Mouse (Mus musculus): ENCODE data around the gene Ptcd3.
"Not testable (repeated sequence)": the region's sequence is repeated elsewhere in the genome, so short reads cannot be mapped to it uniquely, and the experiment has no call there.

The Ptcd3 gene

DNA sequence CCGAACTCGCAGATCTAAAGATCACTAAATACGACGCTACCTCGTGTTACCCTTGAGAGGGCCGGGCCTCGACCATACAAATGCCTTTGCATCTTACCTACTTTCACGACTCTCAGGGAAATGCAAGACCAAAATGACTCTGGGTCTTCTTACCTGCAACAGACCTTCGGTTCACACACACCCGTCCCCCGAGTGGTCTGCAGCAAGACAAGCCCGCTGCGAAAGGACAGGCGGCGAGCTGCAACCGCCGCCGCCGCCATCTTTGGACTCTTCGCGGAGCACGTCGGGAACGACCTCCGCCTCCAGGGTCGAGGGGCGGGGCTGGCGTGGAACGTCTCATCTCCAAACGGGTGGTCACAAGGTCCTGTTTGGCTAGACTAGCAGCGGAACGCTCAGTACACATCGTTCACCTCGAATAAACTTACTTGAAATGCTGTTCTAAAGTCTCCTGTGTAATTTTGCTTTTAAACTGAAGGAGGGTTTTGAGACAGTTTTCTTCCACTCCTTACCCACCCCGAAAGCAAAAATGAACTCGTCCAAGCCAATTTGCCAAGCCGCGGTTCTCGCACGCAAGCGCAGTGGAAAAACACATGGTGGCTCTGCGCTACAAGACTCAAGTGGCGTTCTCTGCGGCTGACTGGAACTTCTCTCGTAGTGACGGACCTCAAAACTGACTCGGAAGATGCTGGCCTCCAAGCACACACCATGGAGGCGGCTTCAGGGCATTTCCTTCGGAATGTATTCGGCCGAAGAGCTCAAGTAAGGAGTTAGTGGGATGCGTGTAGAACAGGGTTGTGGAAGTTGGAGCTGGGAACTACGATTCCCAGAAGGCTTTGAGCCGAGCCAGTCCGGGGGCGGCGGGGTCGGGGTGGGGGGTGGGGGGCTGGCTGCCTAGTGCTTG is at the start of gene Ptcd3, which contains the start of gene Polr1a:
Gene Ptcd3, minus strand, starts transcription at position 270 of the 901 bp plus-strand sequence.
Gene Polr1a, plus strand, starts transcription at position 573 of the 901 bp plus-strand sequence.
- DNase-seq, result peak; percentile 95

DNA sequence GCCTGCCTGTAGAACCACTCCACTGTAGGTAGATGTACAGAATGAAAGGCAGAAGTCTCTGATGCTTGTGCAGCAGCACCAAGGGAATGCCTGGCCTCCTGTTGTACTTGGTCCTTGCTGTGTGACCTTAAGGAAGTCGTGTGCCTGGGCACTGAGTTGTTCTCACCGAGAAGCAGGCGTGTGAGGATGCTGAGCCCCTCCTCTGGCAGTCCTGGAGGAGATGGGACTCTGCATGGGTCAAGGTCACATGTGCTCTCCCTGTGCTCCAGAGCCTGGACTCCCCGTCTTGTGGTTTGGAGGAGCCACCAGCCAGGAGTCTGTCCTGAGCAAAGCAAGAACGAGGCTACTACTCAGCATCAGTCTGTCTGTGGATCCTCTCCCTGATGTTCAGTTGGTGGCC is 42.6 kb upstream of the Ptcd3 start:
- no peak for DNase-seq

- peak; percentile 74 for DNase-seq
Observed at GRCm38 (mm10) chr6:71950592-71950991, 42.0 kb upstream of the Ptcd3 start.

GRCm38 (mm10) chr6:71949721-71950120 is 41.2 kb upstream of the Ptcd3 start:
- peak; percentile 18 for DNase-seq

GRCm38 (mm10) chr6:71946121-71946520 is 37.6 kb upstream of the Ptcd3 start:
- DNase-seq, result no peak

GRCm38 (mm10) chr6:71945101-71945500 is 36.6 kb upstream of the Ptcd3 start:
- no peak for DNase-seq

- no peak for DNase-seq
Observed at GRCm38 (mm10) chr6:71940912-71941311, 32.4 kb upstream of the Ptcd3 start.

DNA sequence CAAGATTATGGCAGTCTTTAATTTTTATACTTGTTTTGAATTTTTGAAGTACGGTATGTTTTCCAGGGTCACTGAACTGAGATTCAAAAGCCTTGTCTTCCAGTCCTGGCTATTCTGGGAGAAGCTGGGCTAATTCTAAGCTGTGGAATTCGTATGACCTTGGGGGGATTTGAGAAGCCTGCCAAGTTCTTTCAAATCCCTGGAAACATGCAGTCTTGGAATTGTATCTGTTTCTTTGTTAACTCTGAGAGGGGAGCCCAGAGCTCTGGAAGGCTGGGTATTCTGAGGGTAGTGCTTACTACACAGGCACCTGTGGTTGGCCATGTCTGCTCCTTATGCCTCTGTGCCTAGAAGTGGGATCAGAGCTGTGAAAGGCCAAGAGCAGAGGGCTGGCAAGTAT is 27.2 kb upstream of the Ptcd3 start:
- DNase-seq, result no peak

- no peak for DNase-seq
Observed at GRCm38 (mm10) chr6:71934081-71934556, 25.6 kb upstream of the Ptcd3 start.

GRCm38 (mm10) chr6:71932347-71932746 is 23.8 kb upstream of the Ptcd3 start:
- no peak for DNase-seq

GRCm38 (mm10) chr6:71930830-71931437 is 22.4 kb upstream of the Ptcd3 start:
- DNase-seq, result no peak

DNA sequence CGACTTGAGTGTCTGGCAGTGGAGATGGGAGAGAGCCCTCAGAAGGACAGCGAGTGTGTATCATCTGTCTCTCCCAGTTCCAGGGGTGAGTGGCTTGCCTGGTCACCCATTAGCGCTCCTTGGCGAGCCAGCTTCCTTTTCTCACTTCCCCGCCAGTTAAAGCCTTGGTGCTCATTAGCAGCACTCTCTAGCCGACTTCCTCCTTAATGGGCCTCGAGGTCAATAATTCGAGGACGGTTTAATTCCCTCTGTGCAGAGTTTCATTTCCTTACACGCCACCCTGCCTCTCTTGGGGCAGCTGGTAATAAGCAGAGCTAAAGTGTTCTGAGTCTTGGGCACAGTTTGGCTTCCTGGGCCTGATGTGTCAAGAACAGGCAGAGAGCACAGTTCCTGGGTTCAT is 21.5 kb upstream of the Ptcd3 start:
- no peak for DNase-seq

GRCm38 (mm10) chr6:71927911-71928310 is 19.4 kb upstream of the Ptcd3 start:
- DNase-seq, result peak; percentile 52

- DNase-seq, result not testable (repeated sequence)
Observed at GRCm38 (mm10) chr6:71925233-71925632, 16.7 kb upstream of the Ptcd3 start.

DNA sequence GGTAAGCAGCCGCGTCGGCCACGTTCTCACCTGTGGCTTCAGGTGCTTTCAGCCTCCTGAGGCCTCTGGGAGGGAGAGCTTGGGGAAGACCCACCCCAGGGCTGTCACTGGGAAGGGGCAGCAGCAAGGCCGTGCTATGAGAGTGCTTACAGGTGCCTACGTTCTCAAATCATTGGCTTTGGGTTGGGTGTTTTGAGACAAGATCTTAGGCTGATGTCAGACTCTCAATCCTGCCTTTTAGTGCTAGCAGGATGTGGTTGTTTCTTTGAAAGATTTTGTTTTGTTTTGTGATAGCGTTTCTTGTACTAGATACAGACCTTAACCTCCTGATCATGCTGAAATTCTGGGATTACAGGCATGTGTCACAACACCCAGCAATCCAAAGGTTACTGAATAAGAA is 12.2 kb upstream of the Ptcd3 start:
- DNase-seq, result no peak

- no peak for DNase-seq
Observed at GRCm38 (mm10) chr6:71911686-71912450, 3.3 kb upstream of the Ptcd3 start.

DNA sequence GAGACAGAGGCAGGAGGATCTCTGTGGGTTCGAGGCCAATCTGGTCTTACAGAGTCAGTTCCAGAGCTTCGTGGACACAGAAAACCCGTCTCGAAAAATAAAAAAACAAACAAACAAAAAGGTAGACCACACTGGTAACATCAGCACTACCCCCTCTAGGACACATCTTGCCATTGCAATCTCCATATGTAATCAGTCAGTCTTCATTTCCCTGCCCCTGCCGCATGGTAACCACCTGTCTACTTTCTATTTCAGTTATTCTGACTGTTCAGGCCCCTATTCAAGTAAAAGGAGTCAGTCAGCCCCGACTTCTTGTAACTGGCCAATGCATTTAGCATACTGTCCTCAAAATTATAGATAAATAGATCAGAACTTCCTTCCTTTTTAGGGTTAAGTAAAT is 1.3 kb upstream of the Ptcd3 start:
- no peak for DNase-seq

DNA sequence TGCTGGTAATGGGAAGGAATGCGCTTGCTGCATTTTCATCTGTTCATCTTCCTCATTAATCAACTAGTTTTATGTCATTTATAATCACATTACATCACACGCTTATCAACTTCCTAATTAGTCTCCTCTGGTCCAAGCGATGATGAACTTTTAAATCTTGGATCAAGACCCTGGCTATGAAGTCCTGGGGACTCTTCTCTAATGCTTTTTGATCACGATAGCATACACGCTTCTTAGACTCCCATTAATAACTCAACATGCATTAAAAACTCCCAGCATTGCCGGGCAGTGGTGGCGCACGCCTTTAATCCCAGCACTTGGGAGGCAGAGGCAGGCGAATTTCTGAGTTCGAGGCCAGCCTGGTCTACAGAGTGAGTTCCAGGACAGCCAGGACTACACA is 834 bp upstream of the Ptcd3 start:
- no peak for DNase-seq

DNA sequence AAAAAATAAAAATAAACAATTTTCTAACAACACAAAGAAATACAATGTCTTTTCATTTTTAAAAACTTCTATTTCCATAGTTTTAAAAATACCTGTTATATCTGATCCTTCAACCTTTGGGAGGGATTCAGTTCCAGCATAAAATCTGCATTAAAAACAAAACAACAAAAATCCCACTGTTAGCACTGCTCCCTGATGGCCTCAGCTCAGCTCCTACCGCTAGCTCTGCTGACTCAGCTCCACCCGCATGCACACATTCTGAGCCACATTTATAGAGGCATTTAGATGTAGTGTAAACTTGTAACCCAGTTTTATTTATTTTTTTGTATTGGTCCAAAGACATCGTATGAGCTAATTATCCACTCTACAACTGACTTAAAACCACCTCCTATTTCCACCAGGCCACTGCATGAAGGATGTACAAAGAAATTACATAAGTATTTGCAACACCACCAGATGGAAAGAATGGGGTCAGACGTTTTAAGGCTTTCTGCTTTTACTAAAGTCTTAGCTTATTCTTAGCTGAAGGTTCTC is 781 bp downstream of the Ptcd3 start:
- no peak for DNase-seq

GRCm38 (mm10) chr6:71893263-71893662 is 15.3 kb downstream of the Ptcd3 start:
- no peak for DNase-seq

DNA sequence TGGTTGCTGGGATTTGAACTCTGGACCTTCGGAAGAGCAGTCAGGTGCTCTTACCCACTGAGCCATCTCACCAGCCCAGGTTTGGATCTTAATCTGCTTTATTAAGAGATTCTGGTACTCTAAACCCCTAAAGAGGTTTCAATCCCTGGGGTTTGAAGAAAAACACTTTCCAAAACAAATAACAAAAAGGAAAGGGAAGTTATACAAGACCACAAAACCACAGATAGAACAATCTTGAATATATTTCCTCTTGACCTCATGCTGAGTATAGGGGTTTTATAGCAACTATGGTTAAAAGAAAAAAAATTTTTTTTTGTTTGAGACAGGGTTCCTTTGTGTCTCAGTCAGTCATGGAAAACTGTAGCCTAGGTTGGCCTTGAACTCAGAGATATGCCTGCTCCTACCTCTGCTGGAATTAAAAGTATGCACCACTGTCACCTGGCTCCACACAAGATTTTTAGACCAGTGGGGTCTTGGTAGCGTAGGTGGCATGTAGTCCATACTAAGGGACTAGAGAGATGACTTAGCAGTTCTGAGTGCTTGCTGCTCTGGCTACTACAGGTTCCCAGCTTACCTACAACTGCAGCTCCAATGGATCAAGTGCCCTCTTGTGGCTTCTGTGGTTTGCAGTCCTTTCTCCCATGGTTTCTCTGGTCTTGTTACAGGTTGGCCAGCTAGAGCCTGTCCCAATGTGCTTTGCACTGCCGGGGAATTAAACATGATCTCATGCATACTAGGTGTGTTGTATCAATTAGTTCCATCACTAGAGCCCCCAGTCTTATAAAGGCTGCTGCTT is 30.4 kb downstream of the Ptcd3 start:
- DNase-seq, result no peak

- no peak for DNase-seq
Observed at GRCm38 (mm10) chr6:71871396-71871795, 37.2 kb downstream of the Ptcd3 start.
